Mouse (Mus musculus) MEL-GATA-1-ER (cell line): ENCODE measurements at regions not wholly inside any gene's neighbourhood (a gene's known extent, or its start where the extent isn't known, plus 50 kb on each side); places are given as distances from the start of the nearest gene placed in this dataset.

Experiments
- DNase-seq: peaks from one replicate; pipeline ENCODE4 v3.0.0-alpha.2; 2012; ENCODE audit warnings: low read depth; ENCODE audit errors: extremely low read depth

DNA sequence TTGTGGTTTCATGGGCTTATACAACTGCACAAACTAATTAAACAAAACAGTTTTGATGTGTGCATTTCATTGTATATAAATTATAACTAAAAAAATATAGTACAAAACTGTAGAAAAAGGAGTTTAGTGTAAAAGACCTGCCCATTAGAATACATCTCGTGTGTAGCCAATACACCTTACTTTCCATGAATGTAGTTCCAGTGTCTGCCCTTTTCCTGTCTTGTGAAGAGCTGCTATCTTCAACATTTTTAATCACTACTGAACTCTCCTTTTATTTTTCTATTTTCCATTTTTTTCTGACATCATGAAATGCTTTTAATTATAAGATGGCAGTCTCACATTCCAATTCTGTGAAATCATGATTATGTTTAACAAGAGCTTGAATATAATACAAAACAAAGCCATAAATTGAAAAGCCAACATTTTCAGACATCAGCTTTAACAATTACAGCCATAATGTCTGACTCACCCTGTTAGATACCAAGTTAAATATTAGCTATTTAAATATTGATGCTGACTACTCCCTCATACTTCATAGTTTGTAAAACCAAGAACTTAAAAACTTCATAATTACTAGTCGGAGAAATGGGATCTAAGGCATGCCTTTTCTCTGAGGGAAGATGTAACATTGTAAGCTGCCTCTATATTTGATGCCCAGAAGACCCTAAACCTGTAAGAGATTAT, 163.6 kb upstream of the Sema3d start:
- DNase-seq = no peak

DNA sequence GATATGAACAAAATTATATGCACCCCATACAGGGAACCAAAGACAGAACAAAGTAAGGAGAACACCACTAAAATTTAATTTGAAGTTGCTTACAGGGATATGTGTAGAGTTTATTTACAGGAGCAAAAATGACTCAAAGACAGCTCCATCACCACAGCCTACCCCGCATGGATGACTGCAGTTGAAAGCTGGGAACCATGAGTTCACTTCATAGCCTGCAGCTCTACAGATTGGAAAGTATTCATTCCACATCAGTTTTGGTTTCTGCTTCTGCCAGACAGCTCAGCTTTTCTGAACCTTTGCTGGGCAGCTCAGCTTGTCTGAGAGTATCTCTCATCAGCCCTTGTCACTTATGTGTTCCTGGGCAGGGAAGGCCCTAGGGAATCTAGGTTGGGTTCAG, 160.6 kb upstream of the Sema3d start:
- DNase-seq = no peak

DNA sequence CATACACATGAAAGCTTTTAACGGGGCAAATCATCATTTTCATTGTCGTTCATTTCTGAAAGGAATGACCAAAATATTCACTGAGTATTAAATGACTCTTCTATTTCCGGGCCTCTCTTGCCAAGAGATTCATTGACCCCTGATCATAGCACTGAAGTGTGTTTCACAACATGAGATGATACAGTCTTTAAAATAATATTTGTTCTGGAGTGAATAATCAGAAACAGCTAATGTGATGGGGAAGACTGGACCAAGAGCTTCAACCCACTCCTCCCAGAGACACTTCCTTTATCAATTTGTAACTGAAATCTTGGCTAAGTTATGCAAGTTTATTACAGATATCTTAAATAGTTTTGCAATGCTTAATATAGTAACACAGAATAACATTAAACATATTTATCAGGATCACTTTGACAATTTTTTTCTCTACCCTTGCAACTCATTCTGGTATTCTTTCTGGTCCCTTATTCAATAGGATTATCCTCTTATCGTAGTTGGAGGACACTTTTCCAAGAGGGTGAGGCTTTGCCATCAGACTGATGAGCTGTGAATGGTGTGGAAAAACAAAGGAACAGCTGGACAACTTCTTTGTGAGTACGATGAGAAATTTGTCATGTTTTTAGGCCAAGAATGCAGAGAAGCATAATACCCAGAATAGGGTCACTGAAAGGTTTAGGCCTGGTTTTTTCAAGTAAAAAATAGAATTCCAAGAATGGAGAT, 149.6 kb upstream of the Sema3d start:
- no peak for DNase-seq

DNA sequence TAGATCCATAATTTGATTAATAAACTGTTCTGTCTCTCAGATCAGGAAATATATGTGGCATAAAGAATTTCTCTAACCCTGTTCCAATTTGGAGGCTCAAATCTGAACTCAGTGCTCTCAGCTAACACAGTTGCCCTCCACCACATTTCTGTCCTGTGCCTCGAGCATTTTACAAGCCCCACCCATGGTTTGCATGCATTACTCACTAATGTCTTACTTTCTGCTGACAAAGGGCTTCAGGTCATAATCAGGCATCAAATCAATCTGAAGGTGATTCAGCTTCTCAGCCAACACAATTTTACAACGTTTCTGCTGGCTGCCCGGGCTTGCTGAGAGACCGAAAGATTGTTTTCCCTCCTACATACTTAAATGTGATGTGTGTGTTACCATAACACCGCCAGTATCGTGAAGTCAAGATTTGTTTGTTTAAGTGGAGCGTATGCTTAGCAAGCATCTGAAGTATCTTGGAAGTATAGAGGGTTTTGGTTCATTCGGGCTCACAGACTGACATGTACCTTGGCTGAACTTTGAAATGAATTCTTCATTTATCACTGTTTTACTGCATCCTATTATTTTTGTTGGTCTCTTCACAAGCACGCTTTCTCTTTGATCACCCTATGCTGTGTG, 139.9 kb upstream of the Sema3d start:
- no peak for DNase-seq

DNA sequence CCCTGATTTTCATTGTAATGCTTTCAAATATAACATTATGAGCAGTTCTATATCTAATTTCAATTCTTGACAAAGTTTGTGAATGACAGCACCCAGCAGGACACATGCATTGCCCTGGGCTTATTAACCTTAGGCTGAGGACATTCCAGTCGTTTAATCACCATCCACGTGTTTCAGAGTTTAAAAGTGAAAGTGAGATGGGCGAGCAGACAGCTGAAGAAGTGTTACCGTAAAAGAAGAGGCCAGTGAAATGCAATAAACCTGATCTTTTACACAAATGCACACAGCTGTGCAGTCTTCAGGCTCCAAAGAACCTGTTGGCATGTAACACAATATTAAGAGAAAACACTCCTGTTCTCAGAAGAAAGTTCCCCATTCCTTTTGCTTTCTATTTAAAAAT, 89.5 kb upstream of the Sema3d start:
- DNase-seq = no peak

DNA sequence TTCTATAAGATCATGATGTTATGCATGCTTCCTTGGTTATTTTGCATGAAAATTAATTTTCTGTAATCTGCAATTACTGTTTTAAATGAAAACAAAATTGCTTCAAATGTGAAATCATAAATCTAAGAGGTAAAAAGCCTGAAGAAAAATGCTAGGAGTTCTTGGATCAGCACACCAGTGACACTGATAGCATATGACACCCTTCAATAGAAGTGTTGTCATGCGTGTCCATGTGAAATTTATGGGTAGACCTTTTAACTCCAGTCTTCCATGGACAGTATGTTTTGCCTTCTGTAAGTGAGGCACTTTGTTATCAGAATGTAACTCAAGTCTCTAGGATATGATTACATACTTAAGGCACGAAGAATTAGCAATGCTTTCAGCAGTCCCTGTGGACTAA, 85.9 kb upstream of the Sema3d start:
- DNase-seq = no peak

DNA sequence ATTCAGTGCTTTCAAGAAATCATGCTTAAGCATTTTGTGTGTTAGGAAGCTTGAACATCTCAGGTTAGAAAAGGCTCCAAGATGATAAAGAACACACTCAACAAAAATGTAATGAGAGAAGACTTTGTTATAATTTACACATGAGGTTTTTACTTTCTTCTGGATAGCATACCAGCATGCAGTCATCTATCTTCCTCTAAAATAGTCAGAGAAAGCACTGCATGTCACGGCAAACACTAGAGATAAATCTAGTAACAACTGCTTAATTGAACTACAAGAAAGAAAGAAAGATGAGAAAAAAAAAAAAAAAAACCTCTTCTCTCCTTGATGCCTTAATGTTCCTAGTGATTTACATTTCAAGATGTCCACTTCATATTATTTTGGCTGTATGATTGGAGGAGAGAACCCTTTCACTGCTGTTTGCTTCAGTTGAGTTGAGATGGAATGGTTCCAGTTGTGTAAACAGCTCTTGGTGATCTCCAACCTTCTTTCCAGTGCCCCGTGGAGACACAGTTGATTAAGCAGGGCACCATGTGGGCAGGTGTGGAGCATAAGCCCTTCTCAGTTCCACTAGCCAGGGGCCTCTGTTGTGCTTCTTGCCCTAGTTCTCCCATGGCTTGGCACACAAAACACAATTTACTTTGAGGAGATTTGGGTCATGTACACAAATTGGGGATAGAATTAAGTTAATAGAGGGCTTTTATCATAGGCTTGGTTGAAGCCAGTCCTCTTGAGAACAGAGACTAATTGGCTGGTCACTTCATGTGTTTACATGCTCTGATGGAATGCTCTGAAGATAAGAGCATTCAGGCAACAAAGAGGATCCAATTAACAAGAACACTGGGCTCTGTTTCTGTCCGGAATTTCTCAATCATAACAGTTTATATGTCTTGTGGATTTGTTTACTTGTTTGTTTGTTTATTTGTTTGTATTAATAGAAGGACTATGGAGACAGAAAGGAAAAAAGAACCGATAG, 81.1 kb upstream of the Sema3d start:
- DNase-seq = no peak

DNA sequence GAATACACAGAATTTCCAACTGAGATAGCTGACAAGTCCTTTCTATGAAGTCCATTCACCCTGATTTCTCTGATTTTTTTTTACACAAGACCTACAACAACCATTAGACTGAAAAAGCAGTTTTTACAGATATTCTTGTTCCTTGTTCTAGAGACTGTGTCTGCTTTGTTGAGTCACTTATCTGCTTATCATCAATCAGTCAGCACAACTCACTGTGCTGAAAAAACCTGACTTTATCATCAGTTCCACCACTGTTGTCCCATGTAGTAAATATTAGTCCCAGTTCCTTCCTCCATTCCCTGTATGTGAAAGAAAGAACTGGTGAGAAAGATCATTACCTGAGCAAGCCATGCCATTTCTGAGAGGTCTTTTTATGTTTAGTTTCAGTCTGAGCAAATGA, 73.8 kb upstream of the Sema3d start:
- no peak for DNase-seq

DNA sequence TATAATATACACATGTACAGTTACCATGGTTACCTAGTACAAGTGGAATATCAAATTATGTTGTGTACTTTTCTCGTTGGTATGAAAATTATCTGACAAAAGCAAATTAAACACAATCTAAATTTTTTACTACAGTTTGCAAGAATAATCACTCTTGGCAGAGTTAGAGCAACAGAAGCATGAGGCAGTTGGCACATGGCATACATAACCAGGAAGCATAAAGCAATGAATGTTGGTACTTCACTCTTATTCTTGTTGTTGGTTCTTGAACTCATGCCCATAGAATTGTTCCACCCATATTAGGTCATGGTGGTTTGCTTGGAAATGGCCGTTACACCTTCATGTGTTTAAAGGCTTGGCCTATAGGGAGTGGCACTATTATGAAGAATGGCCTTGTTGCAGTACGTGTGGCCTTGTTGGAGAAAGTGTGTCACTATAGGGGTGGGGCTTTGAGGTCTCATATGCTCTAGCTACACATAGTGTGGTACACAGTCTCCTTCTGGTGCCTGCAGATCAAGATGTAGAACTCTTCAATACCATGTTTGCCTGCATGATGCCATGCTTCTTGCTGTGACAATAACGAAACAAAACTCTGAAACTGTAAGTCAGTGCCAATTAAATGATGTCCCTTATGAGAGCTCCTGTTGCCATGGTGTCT, 50.4 kb upstream of the Sema3d start:
- DNase-seq = no peak
